Mouse (Mus musculus) CH12.LX (cell line): ENCODE data around the gene Ptbp3.
"Not testable (repeated sequence)": the region's sequence is repeated elsewhere in the genome, so short reads cannot be mapped to it uniquely, and the experiment has no call there.

ENCODE experiments used
- CHD2 ChIP-seq: IDR thresholded peaks from 2 replicates; pipeline ENCODE4 v1.6.1; 2011; ENCODE audit warnings: low read length, improper control_type of control experiment
- CTCF ChIP-seq, 2 experiments: IDR thresholded peaks in 1 of 2; conservative IDR thresholded peaks in 1 of 2; 2 replicates each; pipeline ENCODE4 v1.5.1; 2011 to 2012; ENCODE audit warnings: low read depth in 2 of 2, low read length in 2 of 2, improper control_type of control experiment in 1 of 2, inconsistent platforms in 1 of 2, mild to moderate bottlenecking in 1 of 2, moderate library complexity in 1 of 2
- EP300 ChIP-seq: IDR thresholded peaks from 2 replicates; pipeline ENCODE4 v1.6.1; 2011; ENCODE audit warnings: low read length, improper control_type of control experiment
- ETS1 ChIP-seq: conservative IDR thresholded peaks from 2 replicates; pipeline ENCODE4 v1.6.1; 2012; ENCODE audit warnings: low read depth, mild to moderate bottlenecking, inconsistent platforms, low read length, improper control_type of control experiment, moderate library complexity
- JUND ChIP-seq: conservative IDR thresholded peaks from 2 replicates; pipeline ENCODE4 v1.6.1; 2011; ENCODE audit warnings: low read depth, low read length, improper control_type of control experiment
- MAZ ChIP-seq: IDR thresholded peaks from 2 replicates; pipeline ENCODE4 v1.6.1; 2012; ENCODE audit warnings: low read depth, mild to moderate bottlenecking, inconsistent platforms, low read length, improper control_type of control experiment, moderate library complexity
- MEF2A ChIP-seq: IDR thresholded peaks from 2 replicates; pipeline ENCODE4 v1.6.1; 2014; ENCODE audit warnings: low read depth, mild to moderate bottlenecking, inconsistent platforms, low read length, improper control_type of control experiment, borderline replicate concordance
- SIN3A ChIP-seq: IDR thresholded peaks from 2 replicates; pipeline ENCODE4 v1.6.1; 2012; ENCODE audit warnings: low read length, improper control_type of control experiment, inconsistent platforms
- UBTF ChIP-seq: IDR thresholded peaks from 2 replicates; pipeline ENCODE4 v1.6.1; 2012; ENCODE audit warnings: low read depth, mild to moderate bottlenecking, inconsistent platforms, low read length, improper control_type of control experiment, moderate library complexity
- USF1 ChIP-seq: IDR thresholded peaks from 2 replicates; pipeline ENCODE4 v1.6.1; 2014; ENCODE audit warnings: low read depth, mild to moderate bottlenecking, inconsistent platforms, low read length, improper control_type of control experiment
- ZC3H11A ChIP-seq: IDR thresholded peaks from 2 replicates; pipeline ENCODE4 v1.6.1; 2012; ENCODE audit warnings: low read depth, mild to moderate bottlenecking, inconsistent platforms, low read length, improper control_type of control experiment

GRCm38 (mm10) chr4:59557343-59557742, 8.2 kb upstream of the Ptbp3 start:
- not testable (repeated sequence) for TF ChIP-seq CHD2; USF1; CTCF (conservative IDR thresholded peaks at IDR 0.05 in 1 of 2, IDR thresholded peaks at IDR 0.05 in 1 of 2; ENCODE audit: low read depth in 2 of 2, low read length in 2 of 2); MEF2A; JUND; ETS1; EP300; MAZ; UBTF; SIN3A; ZC3H11A
